In the genomic region with DNA sequence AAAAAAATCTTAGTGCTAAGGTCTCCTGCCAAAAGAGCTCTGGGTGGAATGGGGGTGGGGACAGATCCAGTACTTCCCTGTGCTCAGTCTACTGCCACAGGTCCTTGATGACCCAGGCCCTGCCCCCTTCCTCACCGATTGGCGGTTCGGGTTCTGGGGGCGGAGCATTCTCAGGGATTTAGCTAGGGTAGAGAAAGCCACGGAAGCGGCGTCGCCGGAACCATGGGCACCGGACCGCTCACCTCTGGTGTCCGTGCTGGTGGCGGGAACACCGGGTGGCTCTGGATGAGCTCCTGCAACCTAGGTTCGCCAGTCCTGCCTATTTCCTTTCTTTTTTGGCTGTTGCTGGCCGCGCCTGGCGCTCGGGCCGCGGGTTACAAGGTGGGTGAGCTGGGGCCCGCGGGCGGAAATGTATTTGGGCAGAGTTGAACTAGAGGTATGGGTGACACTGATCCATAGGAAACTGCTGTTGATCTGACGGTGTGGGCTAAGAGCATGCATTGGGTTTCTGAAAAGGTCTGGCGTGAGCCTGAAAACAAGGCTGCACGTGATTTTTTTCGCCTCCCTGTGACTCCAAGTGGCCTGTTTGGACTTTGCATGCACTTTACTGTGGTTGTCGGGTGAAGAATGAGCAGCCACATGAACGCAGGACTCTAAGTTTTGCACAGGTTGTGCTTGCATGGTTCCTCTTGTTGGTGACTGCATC, we compare ENCODE assay signal across 8 mouse cellular contexts. TPM values are rescaled to one million over a fixed set of nuclear protein-coding genes. Genes with fewer than 3 reads are reported as not detected.
DNase-seq lines count a peak whose midpoint lies in the region; ATAC-seq and TF ChIP-seq lines count a peak whose summit lies in the region.

A gene (plus strand): TSS at position 163 of the 706 bp plus-strand sequence.

- WGBS in forebrain, embryonic 13.5 days, result under 1% methylated on average over 30 of the region's 30 CpGs
- WGBS in neural tube, embryonic 15.5 days, result under 1% methylated on average over 30 of the region's 30 CpGs

- TF ChIP-seq CTCF in E14TG2a.4 (conservative IDR thresholded peaks at IDR 0.05; ENCODE audit: low read length), result no peak

- peak within 1 kb of the TSS; percentile 77 for H3K9ac ChIP-seq in forebrain, embryonic 13.5 days
- H3K9ac ChIP-seq in neural tube, embryonic 15.5 days (replicated peaks), result peak within 1 kb of the TSS; percentile 63

- H3K27me3 ChIP-seq in E14TG2a.4 (ENCODE audit: insufficient read depth, low read length), result no peaks in the 10 kb centered on the region
- H3K27me3 ChIP-seq in forebrain, embryonic 13.5 days, result no peaks in the 10 kb centered on the region
- H3K27me3 ChIP-seq in neural tube, embryonic 15.5 days (replicated peaks), result no peaks in the 10 kb centered on the region

- peak within 1 kb of the TSS; percentile 89 for H3K4me3 ChIP-seq in E14TG2a.4 (replicated peaks; ENCODE audit: low read length)
- H3K4me3 ChIP-seq in forebrain, embryonic 13.5 days, result peak within 1 kb of the TSS; percentile 64
- peak within 1 kb of the TSS; percentile 63 for H3K4me3 ChIP-seq in neural tube, embryonic 15.5 days (replicated peaks)

- H3K36me3 ChIP-seq in E14TG2a.4 (ENCODE audit: insufficient read depth, low read length), result peaks cover 49% of the 10 kb centered on the region
- H3K36me3 ChIP-seq in forebrain, embryonic 13.5 days (ENCODE audit: poor library complexity, severe bottlenecking), result peaks cover 46% of the 10 kb centered on the region
- H3K36me3 ChIP-seq in neural tube, embryonic 15.5 days, result peaks cover 11% of the 10 kb centered on the region; the same call in 1 of the 2 replicates

- H3K4me2 ChIP-seq in forebrain, embryonic 13.5 days, result peak within 1 kb of the TSS; percentile 96
- peak within 1 kb of the TSS; percentile 93 for H3K4me2 ChIP-seq in neural tube, embryonic 15.5 days

- intact Hi-C loops in heart, postnatal 10 days (cut with DNase I), result loop anchor here (5.0 kb wide), 2 partner anchors 214 to 324 kb away; a partner anchor contains a TSS

- peak; percentile 84 for DNase-seq in c-Kit-positive CD71-positive TER-119-positive erythroid progenitor cells, embryonic 14.5 days (ENCODE audit: low spot score)
- peak; percentile 92 to 93 for DNase-seq in heart, postnatal 10 days
- peak; percentile 91 for DNase-seq in layer of hippocampus, adult 11-12 months (ENCODE audit: low spot score)
- DNase-seq in lung, adult 18-20 months, result peak; percentile 97
- DNase-seq in testis, postnatal 14 days (ENCODE audit: low spot score), result peak; percentile 86

- no peak within 1 kb of the TSS for H3K27ac ChIP-seq in forebrain, embryonic 13.5 days
- H3K27ac ChIP-seq in neural tube, embryonic 15.5 days (replicated peaks), result peak within 1 kb of the TSS; percentile 48; the same call in 1 of the 2 replicates

- H3K4me1 ChIP-seq in E14TG2a.4 (replicated peaks; ENCODE audit: low read depth, low read length), result peaks cover 41% of the 10 kb centered on the region
- H3K4me1 ChIP-seq in forebrain, embryonic 13.5 days, result peaks cover 36% of the 10 kb centered on the region
- H3K4me1 ChIP-seq in neural tube, embryonic 15.5 days, result peaks cover 42% of the 10 kb centered on the region

- H3K9me3 ChIP-seq in E14TG2a.4 (ENCODE audit: low read length), result no peaks in the 10 kb centered on the region
- H3K9me3 ChIP-seq in forebrain, embryonic 13.5 days (replicated peaks), result no peaks in the 10 kb centered on the region
- H3K9me3 ChIP-seq in neural tube, embryonic 15.5 days (replicated peaks), result no peaks in the 10 kb centered on the region

- ATAC-seq in forebrain, embryonic 13.5 days, result peak; percentile 80
- ATAC-seq in neural tube, embryonic 15.5 days (ENCODE audit: low FRiP score), result peak; percentile 85

RNA-seq across cellular contexts. Expression of the gene that starts here (rescaled TPM):
- polyA plus RNA-seq in forebrain, embryonic 13.5 days (2015; fragmentation: Nextera tagmentation; extraction: Ambion mirVana), result 14.6 and 14.7 TPM in 2 replicates
- total RNA-seq in heart, postnatal 10 days (2021), result 10 to 100 TPM; 32.5 to 34.6 TPM
- 19.3 and 31.1 TPM in 2 replicates for polyA plus RNA-seq in neural tube, embryonic 15.5 days (2015; fragmentation: Nextera tagmentation; extraction: Ambion mirVana)
